Mouse (Mus musculus) T-helper 1 cell (primary cell): ENCODE data around the gene Abcf3.

Experiments used
- in situ Hi-C: fragments of 300-600 bp; cut with MboI, MseI; formaldehyde crosslinking; loops from one replicate; pipeline ENCODE4 v1.15.1; 2025; ENCODE audit warnings: high pct_unique_total_duplicates

Gene Abcf3

GRCm38 (mm10) chr16:20548096-20548948 is at the start of gene Abcf3:
Gene Abcf3 (plus strand): TSS chr16:20548577.
- in situ Hi-C loops = loop anchor here (5.0 kb wide), 1 partner anchor 41 kb away; no protein-coding TSS in a partner anchor

- in situ Hi-C loops = no loop called here
These were observed 49.5 kb upstream of the Abcf3 start, which contains the start of gene Eif2b5 for GRCm38 (mm10) chr16:20498677-20499475. Gene Eif2b5 (plus strand): TSS chr16:20498817.

- in situ Hi-C loops = loop anchor here (5.0 kb wide), 1 partner anchor 41 kb away; the partner anchor contains the start of gene Abcf3
These were observed 42.4 kb upstream of the Abcf3 start for GRCm38 (mm10) chr16:20506000-20506399.

DNA sequence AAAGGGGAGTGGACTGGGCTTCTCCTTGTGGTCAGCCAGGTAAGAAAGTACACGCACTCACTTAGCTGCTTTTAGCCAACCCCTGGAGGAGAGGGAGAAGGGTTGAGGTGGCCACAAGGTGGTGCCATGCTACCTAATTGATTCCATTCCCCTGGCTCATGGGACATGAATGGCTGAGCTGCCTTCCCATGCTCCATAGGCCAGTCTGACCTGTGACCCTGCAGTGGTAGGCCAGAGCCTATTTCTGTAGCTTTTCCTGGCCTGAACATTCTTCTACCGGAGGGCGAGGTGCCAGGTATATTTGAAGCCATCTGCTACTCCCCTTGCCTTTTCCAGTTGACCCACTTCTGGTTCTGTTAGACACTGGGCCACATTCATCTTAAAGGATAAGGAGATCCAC is 39.0 kb upstream of the Abcf3 start:
- in situ Hi-C loops = loop anchor here (5.0 kb wide), 1 partner anchor 38 kb away; the partner anchor contains the start of gene Abcf3

- in situ Hi-C loops = no loop called here
These were observed 37.0 kb upstream of the Abcf3 start for GRCm38 (mm10) chr16:20511277-20511847.

- in situ Hi-C loops = no loop called here
These were observed 32.3 kb upstream of the Abcf3 start for GRCm38 (mm10) chr16:20516032-20516431.

GRCm38 (mm10) chr16:20516726-20517201 is 31.6 kb upstream of the Abcf3 start, which contains the start of gene Dvl3:
Gene Dvl3 (plus strand): TSS chr16:20516982.
- in situ Hi-C loops = no loop called here

DNA sequence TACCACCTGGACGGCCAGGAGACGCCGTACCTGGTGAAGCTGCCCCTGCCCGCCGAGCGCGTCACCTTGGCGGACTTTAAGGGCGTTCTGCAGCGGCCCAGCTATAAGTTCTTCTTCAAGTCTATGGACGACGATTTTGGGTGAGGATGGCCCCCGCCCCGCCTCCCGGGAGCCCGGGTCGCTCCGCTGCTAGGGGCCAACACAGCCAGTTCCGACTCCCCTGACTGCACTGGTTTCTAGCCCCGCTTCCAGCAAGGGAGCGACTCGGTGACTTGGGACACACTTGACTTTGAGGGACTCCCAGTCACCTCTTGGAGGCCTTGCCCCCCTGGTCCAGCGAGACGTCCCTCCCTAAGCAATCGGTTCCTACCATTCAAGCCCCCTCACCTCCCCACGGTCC is 31.2 kb upstream of the Abcf3 start:
- in situ Hi-C loops = no loop called here

DNA sequence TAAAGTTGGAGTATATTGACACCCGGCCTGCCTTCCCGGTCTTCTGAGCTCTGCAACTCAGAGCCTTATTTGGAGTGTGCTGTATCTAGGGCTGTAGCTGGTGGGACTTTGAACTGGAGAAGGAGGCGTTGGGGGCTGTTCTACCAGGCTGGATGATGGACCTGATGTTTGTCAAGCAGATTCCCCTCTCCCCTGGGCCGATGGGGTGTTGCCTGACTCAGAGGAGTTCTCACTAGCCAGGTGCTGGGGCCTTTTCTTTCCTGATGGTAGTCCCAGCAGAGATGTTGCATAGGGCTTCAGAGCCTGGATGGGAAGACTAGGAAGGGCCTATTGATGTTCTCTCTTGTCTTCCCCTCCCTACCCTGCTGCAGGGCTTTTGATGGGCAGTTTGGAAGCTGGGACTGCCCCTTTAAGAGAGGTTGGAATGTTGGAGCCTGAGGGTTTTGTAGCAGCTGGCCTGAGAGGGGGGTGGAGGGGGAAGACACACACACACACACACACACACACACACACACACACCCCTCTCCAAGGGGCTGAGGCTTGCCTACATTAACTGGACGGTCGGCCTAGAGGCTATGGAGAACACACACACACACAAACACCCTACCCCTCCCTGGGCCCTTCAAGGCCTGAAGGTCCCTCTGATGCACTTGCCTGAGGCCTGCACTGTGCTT is 30.5 kb upstream of the Abcf3 start:
- in situ Hi-C loops = no loop called here

GRCm38 (mm10) chr16:20523886-20524285 is 24.5 kb upstream of the Abcf3 start:
- in situ Hi-C loops = no loop called here

GRCm38 (mm10) chr16:20528779-20529178 is 19.6 kb upstream of the Abcf3 start:
- in situ Hi-C loops = no loop called here

GRCm38 (mm10) chr16:20529375-20529774 is 19.0 kb upstream of the Abcf3 start:
- in situ Hi-C loops = no loop called here

- in situ Hi-C loops = no loop called here
These were observed 17.4 kb upstream of the Abcf3 start for GRCm38 (mm10) chr16:20530941-20531340.

- in situ Hi-C loops = no loop called here
These were observed 13.6 kb upstream of the Abcf3 start for GRCm38 (mm10) chr16:20534617-20535295.

- in situ Hi-C loops = no loop called here
These were observed 12.9 kb upstream of the Abcf3 start, which contains the start of gene Ap2m1 for GRCm38 (mm10) chr16:20535296-20536080. Gene Ap2m1 (plus strand): TSS chr16:20535478.

- in situ Hi-C loops = no loop called here
These were observed 12.2 kb upstream of the Abcf3 start for GRCm38 (mm10) chr16:20536081-20536665.

GRCm38 (mm10) chr16:20537071-20537471 is 11.3 kb upstream of the Abcf3 start:
- in situ Hi-C loops = no loop called here

DNA sequence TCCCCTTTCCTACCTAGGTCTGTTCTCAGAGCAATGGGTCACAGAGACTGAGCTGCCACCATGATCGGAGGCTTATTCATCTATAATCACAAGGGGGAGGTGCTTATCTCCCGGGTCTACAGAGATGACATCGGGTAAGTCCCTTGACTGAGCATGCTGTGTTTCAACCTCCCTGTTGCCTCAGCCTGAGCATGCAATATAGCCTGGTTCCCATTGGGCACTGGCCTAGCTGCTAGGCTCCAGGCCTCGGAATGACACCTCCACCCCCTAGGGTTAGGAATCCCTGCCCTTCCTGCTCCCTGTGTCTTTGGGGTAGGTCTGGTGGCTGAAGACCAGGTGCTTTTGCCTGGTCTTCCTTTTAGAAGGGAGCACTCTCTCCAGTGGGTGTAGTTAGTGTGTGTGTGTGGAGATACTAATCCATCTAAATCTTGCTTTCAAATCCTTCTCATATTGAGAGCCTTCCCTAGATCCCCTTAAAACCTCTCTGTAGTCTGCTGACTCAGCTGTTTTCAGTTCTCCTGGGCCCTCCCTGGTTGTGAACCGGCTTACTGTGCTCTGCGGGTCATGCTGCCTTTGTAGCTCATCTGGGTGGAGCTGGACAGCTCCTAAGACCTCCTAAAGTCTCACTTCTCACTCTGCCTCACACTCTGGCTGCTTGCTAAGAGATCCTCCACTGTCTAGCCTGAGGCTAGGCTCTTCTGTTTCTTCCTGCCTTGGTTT is 10.6 kb upstream of the Abcf3 start:
- in situ Hi-C loops = no loop called here

- in situ Hi-C loops = no loop called here
These were observed 8.7 kb upstream of the Abcf3 start for GRCm38 (mm10) chr16:20539649-20540048.
